Mouse (Mus musculus): Measurements from ENCODE around the gene Map1b. TPM values are rescaled to one million over a fixed set of nuclear protein-coding genes. Genes with fewer than 3 reads are reported as not detected.

The Map1b gene
- polyA plus RNA-seq, 1 experiment from 2014 or later, result 72.0 TPM

DNA sequence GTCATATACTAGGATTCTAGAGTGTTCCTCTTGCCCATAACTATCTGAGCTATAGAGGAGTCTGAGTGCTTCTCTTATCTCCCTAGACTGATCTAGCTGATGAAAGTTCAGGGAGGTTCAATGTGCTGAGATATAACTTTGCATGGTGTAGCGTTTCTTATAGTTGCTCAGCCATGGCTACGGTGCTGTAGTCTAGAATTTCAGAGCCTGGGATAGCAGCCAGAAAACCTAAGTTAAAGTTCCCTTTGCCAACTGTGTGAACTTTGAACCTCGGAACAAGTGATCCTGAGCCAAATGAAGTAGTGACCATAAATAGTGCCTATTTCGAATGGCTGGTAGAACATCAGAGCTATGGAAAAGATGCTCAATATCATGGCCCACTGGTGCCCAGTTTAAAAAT is 56.7 kb downstream of the Map1b start:
- Histone ChIP-seq H3K27me3 (ENCODE audit: control insufficient read depth, insufficient read depth, low read length) (no peaks in the 10 kb centered on the region), H3K4me1 (ENCODE audit: control insufficient read depth, insufficient read depth, low read length) (no peaks in the 10 kb centered on the region), H3K4me3 (ENCODE audit: low read depth, low read length) (no peak overlapping the region), H3K36me3 (ENCODE audit: control insufficient read depth, insufficient read depth, low read length) (no peaks in the 10 kb centered on the region), H3K9me3 (ENCODE audit: control insufficient read depth, low read length) (no peaks in the 10 kb centered on the region), H3K4me2 (ENCODE audit: low read depth, severe bottlenecking) (no peak overlapping the region), H3K9ac (ENCODE audit: low read length) (no peak overlapping the region), H3K27ac (replicated peaks; ENCODE audit: low read depth, low read length) (no peak overlapping the region)
- no peak for DNase-seq (ENCODE audit: low spot score)
- 91% methylated on average over 4 of the region's 4 CpGs for WGBS
- ATAC-seq (ENCODE audit: insufficient number of reproducible peaks, low FRiP score, low TSS enrichment, low read depth), result no peak

DNA sequence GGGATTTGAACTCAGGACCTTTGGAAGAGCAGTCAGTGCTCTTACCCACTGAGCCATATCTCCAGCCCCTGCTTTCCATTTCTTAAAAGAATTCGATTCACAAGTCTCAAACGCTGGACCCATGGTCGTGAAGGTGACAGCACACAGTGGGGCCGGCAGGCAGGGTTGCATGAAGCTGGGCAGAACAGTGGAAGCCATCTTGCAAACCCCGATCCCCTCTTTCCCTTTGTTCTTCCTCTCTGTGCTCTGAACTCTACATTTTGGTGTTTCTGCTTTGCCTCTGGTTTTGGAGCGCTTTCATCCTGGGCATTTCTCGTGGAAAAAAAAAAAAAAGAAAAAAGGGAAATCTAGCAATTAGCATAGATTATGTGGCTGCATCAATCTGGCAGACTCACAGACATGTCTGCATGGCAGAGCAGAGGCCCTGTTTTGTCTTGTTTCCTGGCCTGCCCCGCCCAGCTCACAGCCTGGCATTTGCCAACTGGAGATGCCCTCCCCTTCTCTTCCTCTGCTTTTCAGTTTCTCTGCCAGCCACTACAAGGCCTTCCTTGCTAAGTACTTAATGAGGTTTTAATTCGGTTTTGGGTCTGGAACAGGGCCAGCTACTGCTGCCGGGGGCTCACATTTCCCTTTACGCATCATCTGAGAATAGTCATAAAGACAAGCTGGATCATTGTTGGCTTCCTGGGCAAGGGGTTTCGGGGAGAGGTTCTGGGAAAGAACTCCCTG is 57.5 kb downstream of the Map1b start:
- DNase-seq (ENCODE audit: low spot score) (no peak), ATAC-seq (ENCODE audit: insufficient number of reproducible peaks, low FRiP score, low TSS enrichment, low read depth) (no peak)
- Histone ChIP-seq H3K4me2 (ENCODE audit: low read depth, severe bottlenecking) (no peak overlapping the region), H3K36me3 (ENCODE audit: control insufficient read depth, insufficient read depth, low read length) (no peaks in the 10 kb centered on the region), H3K27ac (replicated peaks; ENCODE audit: low read depth, low read length) (no peak overlapping the region), H3K9me3 (ENCODE audit: control insufficient read depth, low read length) (no peaks in the 10 kb centered on the region), H3K4me3 (ENCODE audit: low read depth, low read length) (no peak overlapping the region), H3K9ac (ENCODE audit: low read length) (no peak overlapping the region), H3K27me3 (ENCODE audit: control insufficient read depth, insufficient read depth, low read length) (no peaks in the 10 kb centered on the region), H3K4me1 (ENCODE audit: control insufficient read depth, insufficient read depth, low read length) (no peaks in the 10 kb centered on the region)
- 80% methylated on average over 12 of the region's 12 CpGs for WGBS

DNA sequence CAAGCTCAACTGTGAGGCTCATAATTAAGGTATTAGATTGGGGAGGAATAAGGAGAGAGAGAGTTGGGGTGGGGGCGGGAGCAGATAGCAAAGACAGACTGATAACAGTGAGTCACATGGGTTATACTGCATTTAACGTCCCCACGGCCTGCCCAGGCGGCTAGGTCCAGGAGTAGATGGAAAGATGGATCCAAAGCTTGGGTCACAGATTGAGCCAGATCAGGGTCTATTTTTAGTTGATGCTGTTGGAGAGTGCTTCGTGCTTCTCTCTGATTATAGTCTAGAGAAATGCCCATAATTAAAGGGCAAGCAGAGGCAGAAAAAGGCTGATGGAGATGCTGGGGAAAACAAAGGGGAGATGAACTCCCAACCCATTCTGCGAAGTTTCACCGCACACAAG is 61.4 kb downstream of the Map1b start:
- no peaks in the 10 kb centered on the region for H3K36me3 ChIP-seq (ENCODE audit: control insufficient read depth, insufficient read depth, low read length)
- no peaks in the 10 kb centered on the region for H3K4me1 ChIP-seq (ENCODE audit: control insufficient read depth, insufficient read depth, low read length)
- no peak overlapping the region for H3K9ac ChIP-seq (ENCODE audit: low read length)
- H3K9me3 ChIP-seq (ENCODE audit: control insufficient read depth, low read length), result no peaks in the 10 kb centered on the region
- DNase-seq (ENCODE audit: low spot score) (no peak), ATAC-seq (ENCODE audit: insufficient number of reproducible peaks, low FRiP score, low TSS enrichment, low read depth) (no peak)
- no peak overlapping the region for H3K4me3 ChIP-seq (ENCODE audit: low read depth, low read length)
- 85% methylated on average over 7 of the region's 7 CpGs for WGBS
- no peaks in the 10 kb centered on the region for H3K27me3 ChIP-seq (ENCODE audit: control insufficient read depth, insufficient read depth, low read length)
- H3K27ac ChIP-seq (replicated peaks; ENCODE audit: low read depth, low read length), result no peak overlapping the region
- H3K4me2 ChIP-seq (ENCODE audit: low read depth, severe bottlenecking), result no peak overlapping the region

DNA sequence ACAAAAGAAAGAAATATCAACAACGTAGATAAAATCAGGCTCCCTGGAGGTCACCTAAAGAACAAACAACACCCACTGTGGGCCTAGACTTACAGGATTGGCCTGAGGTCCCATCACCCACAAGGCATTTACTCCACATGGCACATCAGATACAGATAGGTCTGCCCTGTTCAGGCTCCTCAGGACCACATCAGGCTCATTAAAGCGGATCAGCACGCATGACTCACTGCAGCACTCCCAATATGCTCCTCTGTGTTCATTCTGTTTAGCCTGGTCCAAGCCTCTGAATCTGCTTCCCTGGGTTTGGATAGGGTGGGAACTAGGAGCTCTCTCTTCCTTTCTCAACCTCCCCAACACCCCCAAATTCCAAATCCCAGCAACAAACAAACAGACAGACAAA is 63.9 kb downstream of the Map1b start:
- Histone ChIP-seq H3K36me3 (ENCODE audit: control insufficient read depth, insufficient read depth, low read length) (no peaks in the 10 kb centered on the region), H3K9me3 (ENCODE audit: control insufficient read depth, low read length) (no peaks in the 10 kb centered on the region), H3K27ac (replicated peaks; ENCODE audit: low read depth, low read length) (no peak overlapping the region), H3K4me1 (ENCODE audit: control insufficient read depth, insufficient read depth, low read length) (no peaks in the 10 kb centered on the region), H3K27me3 (ENCODE audit: control insufficient read depth, insufficient read depth, low read length) (no peaks in the 10 kb centered on the region), H3K4me2 (ENCODE audit: low read depth, severe bottlenecking) (no peak overlapping the region), H3K9ac (ENCODE audit: low read length) (no peak overlapping the region), H3K4me3 (ENCODE audit: low read depth, low read length) (no peak overlapping the region)
- WGBS, result 89% methylated on average over 3 of the region's 3 CpGs
- DNase-seq (ENCODE audit: low spot score), result no peak
- ATAC-seq (ENCODE audit: insufficient number of reproducible peaks, low FRiP score, low TSS enrichment, low read depth), result no peak

DNA sequence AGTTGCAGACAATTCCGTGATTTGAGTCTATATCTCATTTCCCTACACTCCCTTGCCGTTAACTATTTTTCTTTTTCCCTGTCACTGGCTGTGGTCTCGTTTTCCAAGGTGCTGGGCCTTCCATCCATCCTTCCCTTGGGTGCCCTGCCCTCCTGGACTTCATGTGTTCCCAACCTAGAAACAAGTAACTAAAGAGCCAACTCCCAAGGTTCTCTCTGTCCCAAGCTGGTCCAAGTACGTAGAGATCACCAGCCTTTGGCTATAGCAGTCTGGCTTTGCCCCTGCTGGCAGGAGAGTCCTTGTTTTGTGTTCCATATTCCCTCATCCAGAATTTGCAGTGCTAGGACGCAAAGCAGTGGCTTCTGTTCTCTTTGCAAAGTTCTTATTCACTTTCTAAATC is 65.1 kb downstream of the Map1b start:
- DNase-seq (ENCODE audit: low spot score), result no peak
- no peaks in the 10 kb centered on the region for H3K27me3 ChIP-seq (ENCODE audit: control insufficient read depth, insufficient read depth, low read length)
- no peak overlapping the region for H3K4me2 ChIP-seq (ENCODE audit: low read depth, severe bottlenecking)
- no peak overlapping the region for H3K27ac ChIP-seq (replicated peaks; ENCODE audit: low read depth, low read length)
- no peak for ATAC-seq (ENCODE audit: insufficient number of reproducible peaks, low FRiP score, low TSS enrichment, low read depth)
- WGBS, result 84% methylated on average over 5 of the region's 5 CpGs
- H3K4me1 ChIP-seq (ENCODE audit: control insufficient read depth, insufficient read depth, low read length), result no peaks in the 10 kb centered on the region
- H3K9ac ChIP-seq (ENCODE audit: low read length), result no peak overlapping the region
- H3K9me3 ChIP-seq (ENCODE audit: control insufficient read depth, low read length), result no peaks in the 10 kb centered on the region
- no peaks in the 10 kb centered on the region for H3K36me3 ChIP-seq (ENCODE audit: control insufficient read depth, insufficient read depth, low read length)
- H3K4me3 ChIP-seq (ENCODE audit: low read depth, low read length), result no peak overlapping the region

GRCm38 (mm10) chr13:99450766-99451165 is 65.6 kb downstream of the Map1b start:
- 95% methylated on average over 7 of the region's 7 CpGs for WGBS
- no peaks in the 10 kb centered on the region for H3K27me3 ChIP-seq (ENCODE audit: control insufficient read depth, insufficient read depth, low read length)
- DNase-seq (ENCODE audit: low spot score) (no peak), ATAC-seq (ENCODE audit: insufficient number of reproducible peaks, low FRiP score, low TSS enrichment, low read depth) (no peak)
- no peaks in the 10 kb centered on the region for H3K36me3 ChIP-seq (ENCODE audit: control insufficient read depth, insufficient read depth, low read length)
- no peak overlapping the region for H3K27ac ChIP-seq (replicated peaks; ENCODE audit: low read depth, low read length)
- no peak overlapping the region for H3K4me2 ChIP-seq (ENCODE audit: low read depth, severe bottlenecking)
- no peaks in the 10 kb centered on the region for H3K4me1 ChIP-seq (ENCODE audit: control insufficient read depth, insufficient read depth, low read length)
- H3K9ac ChIP-seq (ENCODE audit: low read length), result no peak overlapping the region
- H3K9me3 ChIP-seq (ENCODE audit: control insufficient read depth, low read length), result no peaks in the 10 kb centered on the region
- H3K4me3 ChIP-seq (ENCODE audit: low read depth, low read length), result no peak overlapping the region

GRCm38 (mm10) chr13:99449547-99449946 is 66.8 kb downstream of the Map1b start:
- no peaks in the 10 kb centered on the region for H3K27me3 ChIP-seq (ENCODE audit: control insufficient read depth, insufficient read depth, low read length)
- 59% methylated on average over 4 of the region's 4 CpGs for WGBS
- 0 out of 2 replicates have a peak overlapping the region, but pooled peaks have one; percentile 15 for H3K27ac ChIP-seq (replicated peaks; ENCODE audit: low read depth, low read length)
- no peak overlapping the region for H3K4me3 ChIP-seq (ENCODE audit: low read depth, low read length)
- peaks cover 5% of the 10 kb centered on the region for H3K4me1 ChIP-seq (ENCODE audit: control insufficient read depth, insufficient read depth, low read length)
- H3K9ac ChIP-seq (ENCODE audit: low read length), result no peak overlapping the region
- H3K36me3 ChIP-seq (ENCODE audit: control insufficient read depth, insufficient read depth, low read length), result no peaks in the 10 kb centered on the region
- no peak for DNase-seq (ENCODE audit: low spot score)
- no peak overlapping the region for H3K4me2 ChIP-seq (ENCODE audit: low read depth, severe bottlenecking)
- no peaks in the 10 kb centered on the region for H3K9me3 ChIP-seq (ENCODE audit: control insufficient read depth, low read length)
- ATAC-seq (ENCODE audit: insufficient number of reproducible peaks, low FRiP score, low TSS enrichment, low read depth), result no peak

DNA sequence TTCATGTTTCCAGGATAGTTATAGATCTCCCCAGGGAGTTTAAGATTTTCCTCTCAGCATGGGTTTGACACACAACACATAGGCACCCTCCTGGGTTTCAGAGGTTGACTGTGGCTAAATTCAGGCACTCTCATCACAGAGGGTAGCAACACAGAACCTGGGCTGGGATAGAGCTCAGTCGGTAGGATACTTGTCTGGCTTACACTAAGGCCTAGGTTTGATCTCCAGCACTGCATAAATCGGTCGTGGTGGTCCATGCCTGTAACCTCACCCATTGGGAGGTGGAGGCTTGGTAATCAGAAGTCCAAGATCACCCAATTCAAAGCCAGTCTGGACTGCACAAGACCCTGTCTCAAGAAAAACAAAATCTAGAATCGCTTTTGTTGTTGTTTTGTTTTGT is 68.1 kb downstream of the Map1b start:
- ATAC-seq (ENCODE audit: insufficient number of reproducible peaks, low FRiP score, low TSS enrichment, low read depth), result no peak

More for the DNA sequence above, 68.1 kb downstream of the Map1b start:
- no peak overlapping the region for H3K4me2 ChIP-seq (ENCODE audit: low read depth, severe bottlenecking)
- no peaks in the 10 kb centered on the region for H3K27me3 ChIP-seq (ENCODE audit: control insufficient read depth, insufficient read depth, low read length)
- no peak overlapping the region for H3K4me3 ChIP-seq (ENCODE audit: low read depth, low read length)
- no peak overlapping the region for H3K9ac ChIP-seq (ENCODE audit: low read length)
- DNase-seq (ENCODE audit: low spot score), result no peak
- no peaks in the 10 kb centered on the region for H3K9me3 ChIP-seq (ENCODE audit: control insufficient read depth, low read length)
- H3K4me1 ChIP-seq (ENCODE audit: control insufficient read depth, insufficient read depth, low read length), result peaks cover 10% of the 10 kb centered on the region
- 69% methylated on average over 4 of the region's 4 CpGs for WGBS
- no peaks in the 10 kb centered on the region for H3K36me3 ChIP-seq (ENCODE audit: control insufficient read depth, insufficient read depth, low read length)
- no peak overlapping the region for H3K27ac ChIP-seq (replicated peaks; ENCODE audit: low read depth, low read length)

All from limb, embryonic 11.5 days (tissue).